Mouse (Mus musculus) cerebellum, adult (tissue): ENCODE data around the gene Cyp4f40.
"Not testable (repeated sequence)": the region's sequence is repeated elsewhere in the genome, so short reads cannot be mapped to it uniquely, and the experiment has no call there.

ENCODE experiments used
- ATAC-seq: cut with Nextera tagmentation; 2 replicates; pipeline ENCODE4 v1.9.2; 2017; ENCODE audit warnings: mild to moderate bottlenecking, moderate library complexity, mixed read lengths; ENCODE audit not compliant: insufficient number of reproducible peaks, low FRiP score, low TSS enrichment

Cyp4f40 gene

DNA sequence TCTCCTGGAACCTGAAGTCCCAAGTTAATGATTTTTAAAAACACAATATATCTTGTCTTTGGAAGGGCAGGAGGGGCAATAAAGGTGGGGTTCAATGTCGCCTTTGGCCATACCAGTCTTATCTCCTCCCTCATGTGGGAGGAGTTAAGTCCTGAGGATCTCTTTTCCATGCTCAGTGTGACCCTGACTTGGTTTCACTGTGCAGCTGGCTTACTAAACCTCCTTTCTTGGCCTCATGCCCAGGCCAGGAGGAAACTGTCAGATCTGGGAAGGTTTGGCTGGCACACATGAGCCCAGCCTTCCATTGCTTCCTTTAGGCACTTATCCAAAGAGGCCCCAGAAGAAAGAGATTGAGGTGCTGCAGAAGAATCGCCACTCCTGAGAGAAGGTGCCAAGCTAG lies at the start of gene Cyp4f40:
TSS of gene Cyp4f40 (plus strand) at position 189 of the 400 bp plus-strand sequence.
- ATAC-seq = no peak

DNA sequence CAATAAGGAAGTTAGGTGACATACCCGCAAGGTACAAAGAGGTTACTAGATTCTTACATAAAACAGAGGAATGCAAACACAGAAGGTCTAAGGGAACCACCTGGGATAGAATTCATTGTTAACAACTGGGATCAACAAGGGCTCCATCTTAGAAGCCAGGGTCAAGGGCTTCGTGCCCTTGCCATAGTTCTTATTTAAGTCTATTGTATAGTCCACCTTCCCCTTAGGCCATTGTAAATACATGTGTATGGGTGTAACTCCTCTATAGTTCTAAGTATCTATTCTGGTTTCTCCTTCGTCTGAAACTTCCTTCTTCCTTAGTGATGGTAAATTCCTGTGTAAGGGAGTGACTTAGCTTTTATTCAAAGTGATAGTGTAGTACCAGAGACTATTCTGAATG lies 48.5 kb upstream of the Cyp4f40 start:
- ATAC-seq = not testable (repeated sequence)

GRCm38 (mm10) chr17:32610896-32611295 lies 47.8 kb upstream of the Cyp4f40 start:
- no peak for ATAC-seq

- ATAC-seq = no peak
Measured at GRCm38 (mm10) chr17:32612417-32612816, 46.3 kb upstream of the Cyp4f40 start.

DNA sequence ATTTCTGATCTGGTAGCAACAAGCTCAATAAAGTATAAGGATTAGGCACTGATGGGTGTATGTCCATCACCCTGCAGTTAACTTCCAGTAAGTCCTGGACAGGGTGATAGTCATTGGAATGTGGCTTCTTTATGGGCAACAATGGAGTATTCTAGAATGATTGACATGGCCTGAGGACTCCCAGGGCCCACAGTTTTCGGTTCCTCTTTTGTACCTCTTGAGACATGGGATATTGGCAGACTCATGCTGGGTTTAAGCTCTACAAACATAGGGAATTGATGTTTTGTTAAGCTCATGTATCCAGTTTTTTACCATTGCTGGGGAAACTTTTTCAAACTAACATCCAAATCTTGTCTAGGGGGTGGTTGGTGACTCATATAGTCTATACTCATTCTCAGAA lies 41.4 kb upstream of the Cyp4f40 start:
- no peak for ATAC-seq

GRCm38 (mm10) chr17:32621018-32621417 lies 37.7 kb upstream of the Cyp4f40 start, which contains the start of gene Cyp4f37:
Gene Cyp4f37, plus strand, starts transcription at chr17:32621309.
- ATAC-seq = not testable (repeated sequence)

- ATAC-seq = not testable (repeated sequence)
Measured at GRCm38 (mm10) chr17:32629726-32630125, 29.0 kb upstream of the Cyp4f40 start.

GRCm38 (mm10) chr17:32631936-32632335 lies 26.8 kb upstream of the Cyp4f40 start:
- no peak for ATAC-seq

DNA sequence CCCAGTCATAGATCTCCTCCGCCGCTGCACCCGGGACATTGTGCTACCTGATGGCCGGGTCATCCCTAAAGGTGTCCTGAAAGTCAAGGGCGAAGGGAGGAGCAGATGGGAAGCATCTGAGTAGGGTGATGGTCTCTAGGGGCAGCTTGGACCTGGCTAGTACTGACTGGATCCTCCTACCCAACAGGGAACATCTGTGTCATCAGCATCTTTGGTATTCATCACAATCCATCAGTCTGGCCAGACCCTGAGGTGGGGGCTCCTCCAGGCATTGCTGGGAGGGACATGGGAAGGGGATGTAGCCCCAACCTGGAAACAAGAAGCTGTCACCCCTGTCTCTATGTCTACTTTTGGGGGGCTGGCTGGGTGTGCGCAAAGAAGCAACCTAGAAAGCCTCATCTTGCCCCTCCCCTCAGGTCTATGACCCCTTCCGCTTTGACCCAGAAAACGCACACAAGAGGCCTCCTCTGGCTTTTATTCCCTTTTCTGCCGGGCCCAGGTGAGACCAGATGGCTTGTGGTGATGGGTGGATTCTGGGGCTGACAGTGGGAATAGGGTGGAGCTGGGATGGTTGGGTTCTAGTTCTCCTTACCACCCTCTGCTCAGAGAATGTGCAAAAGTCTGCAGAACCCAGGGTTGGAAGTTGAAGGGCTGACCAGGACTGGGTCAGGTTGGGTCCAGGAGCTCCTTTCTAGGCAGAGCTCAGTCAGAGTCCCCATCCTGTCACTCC lies 24.3 kb upstream of the Cyp4f40 start:
- ATAC-seq = not testable (repeated sequence)

- peak; percentile 68 for ATAC-seq
Measured at GRCm38 (mm10) chr17:32634972-32635314, 23.8 kb upstream of the Cyp4f40 start.

DNA sequence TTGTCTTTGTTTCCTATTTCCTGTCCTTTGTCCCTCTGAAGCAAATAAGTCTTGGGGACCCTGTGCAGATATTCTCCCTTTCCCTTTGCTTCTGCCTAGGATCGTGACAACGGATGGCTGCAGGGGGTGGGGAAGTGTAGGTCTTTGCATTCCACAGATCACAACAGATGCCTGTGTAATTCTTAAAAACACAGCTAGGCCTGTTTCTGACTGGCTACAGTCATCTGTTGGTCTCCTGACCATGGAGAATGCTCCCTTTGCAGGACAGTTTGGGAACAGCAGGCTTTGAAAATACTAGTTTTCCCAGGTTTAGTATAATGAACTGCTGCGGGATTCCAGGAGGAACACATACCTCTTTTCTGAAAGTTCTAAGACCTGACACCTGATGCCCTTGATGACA lies 22.4 kb upstream of the Cyp4f40 start:
- ATAC-seq = no peak

GRCm38 (mm10) chr17:32637151-32637550 lies 21.5 kb upstream of the Cyp4f40 start:
- no peak for ATAC-seq

- no peak for ATAC-seq
Measured at GRCm38 (mm10) chr17:32646631-32647030, 12.1 kb upstream of the Cyp4f40 start.

GRCm38 (mm10) chr17:32653860-32654259 lies 4.8 kb upstream of the Cyp4f40 start:
- no peak for ATAC-seq

DNA sequence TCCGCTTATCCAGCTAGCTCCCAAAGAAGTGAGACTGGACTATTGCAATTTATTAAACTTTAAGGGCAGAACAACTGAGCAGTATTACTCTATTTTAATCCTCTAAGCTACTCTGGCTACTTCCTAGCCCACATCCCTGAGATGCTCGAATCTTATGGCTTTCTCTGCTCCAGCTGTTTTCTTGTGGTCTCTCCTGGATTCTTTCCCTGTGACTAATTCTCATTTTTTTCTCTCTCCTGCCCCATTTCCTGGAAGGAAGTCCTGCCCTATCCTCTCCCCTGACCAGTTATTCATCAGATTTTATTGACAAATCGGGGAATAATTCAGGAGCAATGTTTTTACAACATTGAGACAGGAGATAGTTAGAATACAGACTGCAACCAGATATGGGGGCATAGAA lies 1.7 kb upstream of the Cyp4f40 start:
- no peak for ATAC-seq

- ATAC-seq = no peak
Measured at GRCm38 (mm10) chr17:32658246-32658645, 454 bp upstream of the Cyp4f40 start.

DNA sequence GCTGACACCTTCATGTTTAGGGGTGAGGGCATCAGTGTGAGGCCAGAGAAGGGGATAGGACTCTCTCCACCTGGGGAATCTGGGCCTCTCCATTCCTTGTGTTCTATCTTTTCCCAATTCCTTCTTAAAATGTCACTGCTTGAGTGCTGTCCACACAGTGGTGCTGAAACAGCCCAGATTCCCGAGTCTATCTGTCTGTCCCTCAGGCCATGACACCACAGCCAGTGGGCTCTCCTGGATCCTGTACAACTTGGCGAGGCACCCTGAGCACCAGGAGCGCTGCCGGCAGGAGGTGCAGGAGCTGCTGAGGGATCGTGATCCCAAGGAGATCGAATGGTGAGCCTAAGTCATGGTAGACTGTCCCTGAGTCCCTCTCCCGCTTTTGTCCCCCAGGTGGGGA lies 15.3 kb downstream of the Cyp4f40 start:
- ATAC-seq = no peak

GRCm38 (mm10) chr17:32676040-32676635 lies 17.4 kb downstream of the Cyp4f40 start:
- ATAC-seq = no peak

GRCm38 (mm10) chr17:32680404-32680803 lies 21.7 kb downstream of the Cyp4f40 start:
- ATAC-seq = no peak

DNA sequence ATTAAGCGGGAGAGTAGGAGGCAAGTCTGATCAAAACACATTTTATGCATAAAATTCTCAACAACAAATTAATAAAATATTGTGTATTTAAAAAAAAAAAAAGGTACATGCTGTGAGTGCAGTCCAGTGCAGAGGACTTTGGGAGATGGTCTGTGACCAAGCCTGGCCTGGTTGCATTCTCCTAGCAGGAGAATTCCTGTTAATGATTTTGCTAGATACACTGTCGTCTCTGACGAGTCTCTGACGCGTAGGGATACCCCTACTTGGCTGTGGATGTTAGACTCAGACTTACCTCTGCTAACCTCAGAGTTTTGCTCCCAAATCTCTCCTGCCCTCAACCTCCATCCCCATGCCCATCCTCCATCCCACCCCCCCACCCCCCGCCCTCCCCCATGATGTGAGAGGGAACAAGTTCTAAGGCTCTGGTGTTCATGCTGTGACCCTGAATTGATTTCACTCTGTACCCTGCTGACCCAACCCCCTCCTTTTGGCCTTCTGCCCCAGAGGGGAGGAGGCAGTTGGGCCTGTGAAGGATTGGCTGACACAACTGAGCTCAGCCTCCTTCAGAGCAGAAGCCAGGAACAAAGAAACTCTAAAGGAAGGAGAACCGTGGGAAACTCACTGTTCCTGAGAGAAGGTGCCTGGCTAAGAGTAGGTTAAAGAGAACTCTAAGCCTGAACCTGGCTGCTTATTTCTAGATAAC lies 26.5 kb downstream of the Cyp4f40 start, which contains the start of gene Cyp4f15:
TSS of gene Cyp4f15 (plus strand) at position 580 of the 703 bp plus-strand sequence.
- no peak for ATAC-seq

DNA sequence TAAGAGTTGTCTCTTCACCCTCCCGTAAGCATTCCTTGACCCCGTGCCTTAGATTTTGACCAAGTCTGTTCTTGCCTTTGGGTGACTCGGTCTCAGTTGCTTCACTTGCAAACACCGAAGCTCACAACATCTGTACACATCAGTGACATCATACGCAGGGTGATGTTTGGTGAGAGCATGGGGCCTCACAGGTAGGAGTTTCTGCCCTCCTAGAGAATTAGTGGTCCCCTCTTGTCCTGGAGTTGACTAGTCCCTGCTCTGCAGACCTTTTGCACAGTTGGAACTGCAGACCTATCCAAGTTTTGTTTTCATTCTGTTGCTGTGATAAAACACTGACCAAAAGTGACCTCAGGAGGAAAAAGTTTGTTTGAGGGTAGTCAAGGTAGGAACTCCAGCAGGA lies 28.0 kb downstream of the Cyp4f40 start:
- ATAC-seq = no peak
